Mouse (Mus musculus): ENCODE results near the gene Ascc1.

DNA sequence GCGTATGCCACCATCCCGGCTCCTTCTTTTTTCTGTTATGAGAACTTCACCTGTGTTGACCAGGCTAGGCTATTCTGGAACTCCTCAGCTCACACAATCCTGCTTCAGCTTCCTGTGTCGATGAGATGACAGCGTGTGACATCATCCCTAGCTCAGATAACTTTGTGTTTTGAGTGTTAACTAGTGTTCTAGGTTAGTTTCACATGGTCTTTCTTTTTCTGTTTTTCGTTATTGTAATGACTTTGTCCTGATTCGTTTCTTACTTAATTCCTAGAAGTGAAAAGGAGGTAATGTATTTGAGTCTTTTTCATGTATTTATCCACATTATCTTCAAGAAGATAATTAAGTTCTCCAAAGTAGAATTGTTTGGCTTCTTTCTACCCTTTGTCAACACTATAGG is 13.6 kb downstream of the Ascc1 start:
- no peak for TF ChIP-seq CTCF (IDR thresholded peaks at IDR 0.05; ENCODE audit: low read depth, low read length)
- TF ChIP-seq EP300 (IDR thresholded peaks at IDR 0.05; ENCODE audit: insufficient read depth, low read depth, low read length): no peak
- TF ChIP-seq POLR2A (IDR thresholded peaks at IDR 0.05; ENCODE audit: insufficient read depth, low read length): no peak
